In genomic region chr14:58124625-58125024, GRCm38 (mm10) we compare ENCODE assay signal across 18 mouse cellular contexts.
"Had no signal": no experiment of that assay in that cellular context is flagged by ENCODE, and none has a peak within 500 bp of the region (broad histone marks: within the 10 kb centered on the region; RNA-seq: fewer than 3 reads in every experiment).

No protein-coding gene starts in this region.

- H3K27ac ChIP-seq: midbrain, embryonic 10.5 days; midbrain, embryonic 12.5 days; neural tube, embryonic 13.5 days; neural tube, embryonic 15.5 days had no signal

- H3K27me3 ChIP-seq: midbrain, embryonic 12.5 days; neural tube, embryonic 13.5 days; neural tube, embryonic 15.5 days had no signal

- H3K4me1 ChIP-seq: midbrain, embryonic 10.5 days; midbrain, embryonic 12.5 days; neural tube, embryonic 13.5 days; neural tube, embryonic 15.5 days had no signal

- ATAC-seq: midbrain, embryonic 16.5 days had no signal

- H3K9ac ChIP-seq: lung, embryonic 14.5 days; midbrain, embryonic 12.5 days; neural tube, embryonic 13.5 days; neural tube, embryonic 15.5 days had no signal

- H3K9me3 ChIP-seq: midbrain, embryonic 10.5 days; midbrain, embryonic 12.5 days; neural tube, embryonic 13.5 days; neural tube, embryonic 15.5 days had no signal

- H3K4me3 ChIP-seq: midbrain, embryonic 10.5 days; midbrain, embryonic 12.5 days; myocyte; neural tube, embryonic 13.5 days; neural tube, embryonic 15.5 days had no signal

- H3K4me2 ChIP-seq: lung, embryonic 14.5 days; midbrain, embryonic 12.5 days; neural tube, embryonic 13.5 days; neural tube, embryonic 15.5 days had no signal

- DNase-seq: lung, adult 18-20 months; lung, embryonic 14.5 days; lung, postnatal 4 days; midbrain, embryonic 14.5 days; retina, postnatal 1 day; right cerebral cortex, adult 18-20 months; right cerebral cortex, postnatal 25 days; right cerebral cortex, postnatal 4 days; spleen, adult 18-20 months; thymus, adult 2 months; thymus, postnatal 25 days; thymus, postnatal 4 days had no signal

- H3K36me3 ChIP-seq: midbrain, embryonic 10.5 days; midbrain, embryonic 12.5 days; neural tube, embryonic 13.5 days; neural tube, embryonic 15.5 days had no signal
